Mouse (Mus musculus) embryonic facial prominence, embryonic 14.5 days (tissue): ENCODE results near the gene Ranbp6. TPM values are rescaled to one million over a fixed set of nuclear protein-coding genes. Genes with fewer than 3 reads are reported as not detected.

Experiments
- ATAC-seq: fragments of 200-750 bp; cut with Nextera tagmentation; 2 replicates; pipeline ENCODE4 v1.8.0; 2017; ENCODE audit warnings: low read depth, moderate number of reproducible peaks, moderate TSS enrichment
- DNase-seq: peaks from one replicate; pipeline ENCODE4 v3.0.0-alpha.2; 2015; ENCODE audit warnings: low spot score
- H3K27ac ChIP-seq: fragments of 300-500 bp; sonication (generic); replicated peaks from 2 replicates; pipeline ENCODE4 v1.5.1; 2014; ENCODE audit warnings: low read depth, mild to moderate bottlenecking, low read length, moderate library complexity
- H3K27me3 ChIP-seq: fragments of 300-500 bp; sonication (generic); replicated peaks from 2 replicates; pipeline ENCODE4 v1.6.1; 2014; ENCODE audit warnings: low read length; ENCODE audit not compliant: control insufficient read depth, insufficient read depth
- H3K36me3 ChIP-seq: fragments of 300-500 bp; sonication (generic); 2 replicates; pipeline ENCODE4 v1.6.1; 2014; ENCODE audit warnings: low read length, mixed read lengths; ENCODE audit not compliant: control insufficient read depth, insufficient read depth
- H3K4me1 ChIP-seq: fragments of 300-500 bp; sonication (generic); 2 replicates; pipeline ENCODE4 v1.6.1; 2014; ENCODE audit warnings: antibody characterized with exemption, low read length; ENCODE audit not compliant: control insufficient read depth, insufficient read depth
- H3K4me2 ChIP-seq: fragments of 300-500 bp; sonication (generic); 2 replicates; pipeline ENCODE4 v1.6.1; 2014; ENCODE audit warnings: low read depth, mild to moderate bottlenecking, low read length, moderate library complexity, mixed read lengths
- H3K4me3 ChIP-seq: fragments of 300-500 bp; sonication (generic); 2 replicates; pipeline ENCODE4 v1.5.1; 2014; ENCODE audit warnings: low read depth, mild to moderate bottlenecking, low read length
- H3K9ac ChIP-seq: fragments of 300-500 bp; sonication (generic); 2 replicates; pipeline ENCODE4 v1.6.1; 2014; ENCODE audit warnings: low read depth, mild to moderate bottlenecking, low read length, moderate library complexity, mixed read lengths
- H3K9me3 ChIP-seq: fragments of 300-500 bp; sonication (generic); 2 replicates; pipeline ENCODE4 v1.6.1; 2016; ENCODE audit warnings: low read length; ENCODE audit not compliant: control insufficient read depth
- WGBS: fragments of 180-500 bp; shearing (Covaris S2); extraction: QIAGEN DNeasy Blood & Tissue Kit; methylation state at CpG from one replicate; pipeline ENCODE4 v1.1.7; 2014; 5-methylcytosine and 5-hydroxymethylcytosine counted together
- polyA plus RNA-seq: library from polyadenylated mRNA; unstranded; fragments of >200 nt; fragmentation: Nextera tagmentation; extraction: Ambion mirVana; gene quantifications from 2 replicates; pipeline ENCODE4 v1.2.1, GENCODE M21; 2014

Gene Ranbp6
- 19.5 and 23.2 TPM in 2 replicates for polyA plus RNA-seq

DNA sequence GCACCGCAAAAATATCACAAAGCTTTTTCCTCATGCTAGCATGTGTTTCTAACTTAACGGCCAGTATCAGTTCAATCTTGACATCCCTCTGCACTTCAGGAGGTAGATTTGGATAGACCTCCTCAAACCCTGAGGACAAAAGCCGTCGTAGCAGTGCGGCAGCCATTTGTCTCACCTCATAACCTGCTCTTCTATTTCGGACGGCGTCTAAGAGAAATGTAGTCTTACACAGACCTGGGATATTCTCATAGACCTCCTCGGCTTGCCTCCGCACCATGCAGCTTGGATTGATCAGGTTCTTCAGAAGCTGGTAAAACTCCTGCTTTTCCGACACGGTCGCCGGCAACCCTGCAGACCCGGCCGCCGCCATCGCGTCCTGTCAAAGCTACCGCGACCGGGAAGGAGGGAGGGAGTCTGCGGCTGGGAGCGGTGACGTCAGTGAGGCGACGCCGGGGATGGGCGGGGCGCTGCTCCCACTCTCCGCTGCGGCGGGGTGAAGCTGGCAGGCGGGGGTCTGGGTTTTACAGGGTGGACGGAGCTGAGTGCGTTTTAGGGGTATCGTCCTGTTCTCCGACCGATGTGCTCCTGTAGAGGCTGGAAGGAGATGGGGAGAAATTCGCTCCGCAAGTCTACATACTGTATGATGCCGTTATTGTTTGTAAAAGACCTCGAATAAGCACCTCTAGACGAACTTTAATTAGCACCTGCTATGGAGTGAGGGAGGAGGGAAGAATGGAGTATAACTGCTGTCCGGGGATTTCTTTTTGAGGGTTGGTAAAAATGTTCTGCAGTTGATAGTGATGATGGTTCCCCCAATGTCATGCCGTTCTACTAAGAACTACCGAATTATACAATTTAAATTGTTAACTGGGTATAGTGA lies at the start of gene Ranbp6:
Gene Ranbp6 (minus strand): TSS at position 394 of the 880 bp plus-strand sequence.
- Histone ChIP-seq H3K4me1 (peaks cover 8% of the 10 kb centered on the region), H3K27ac (no peak within 1 kb of the TSS; the same call in 1 of the 2 replicates), H3K36me3 (peaks cover 25% of the 10 kb centered on the region), H3K4me3 (peak within 1 kb of the TSS; percentile 69), H3K4me2 (peak within 1 kb of the TSS; percentile 68), H3K27me3 (no peaks in the 10 kb centered on the region), H3K9me3 (no peaks in the 10 kb centered on the region), H3K9ac (peak within 1 kb of the TSS; percentile 77)
- WGBS, result under 1% methylated on average over 45 of the region's 47 CpGs
- peak; percentile 93 for DNase-seq
- peak; percentile 97 for ATAC-seq

- H3K4me2 ChIP-seq, result no peak overlapping the region
- H3K4me1 ChIP-seq, result no peaks in the 10 kb centered on the region
- no peaks in the 10 kb centered on the region for H3K27me3 ChIP-seq
- ATAC-seq, result no peak
- no peak overlapping the region for H3K4me3 ChIP-seq
- H3K36me3 ChIP-seq, result no peaks in the 10 kb centered on the region
- H3K9ac ChIP-seq, result no peak overlapping the region
- no peaks in the 10 kb centered on the region for H3K9me3 ChIP-seq
- H3K27ac ChIP-seq, result no peak overlapping the region
- WGBS, result 90% methylated on average over 4 of the region's 4 CpGs
- no peak for DNase-seq
These were observed 48.0 kb upstream of the Ranbp6 start for GRCm38 (mm10) chr19:29860816-29861215.

- H3K4me2 ChIP-seq, result no peak overlapping the region
- H3K27me3 ChIP-seq, result no peaks in the 10 kb centered on the region
- no peaks in the 10 kb centered on the region for H3K4me1 ChIP-seq
- no peak overlapping the region for H3K27ac ChIP-seq
- no peaks in the 10 kb centered on the region for H3K36me3 ChIP-seq
- no peaks in the 10 kb centered on the region for H3K9me3 ChIP-seq
- no peak for DNase-seq
- H3K4me3 ChIP-seq, result no peak overlapping the region
- 80% methylated on average over 5 of the region's 5 CpGs for WGBS
- no peak for ATAC-seq
- H3K9ac ChIP-seq, result no peak overlapping the region
These were observed 44.5 kb upstream of the Ranbp6 start for GRCm38 (mm10) chr19:29857267-29857666.

DNA sequence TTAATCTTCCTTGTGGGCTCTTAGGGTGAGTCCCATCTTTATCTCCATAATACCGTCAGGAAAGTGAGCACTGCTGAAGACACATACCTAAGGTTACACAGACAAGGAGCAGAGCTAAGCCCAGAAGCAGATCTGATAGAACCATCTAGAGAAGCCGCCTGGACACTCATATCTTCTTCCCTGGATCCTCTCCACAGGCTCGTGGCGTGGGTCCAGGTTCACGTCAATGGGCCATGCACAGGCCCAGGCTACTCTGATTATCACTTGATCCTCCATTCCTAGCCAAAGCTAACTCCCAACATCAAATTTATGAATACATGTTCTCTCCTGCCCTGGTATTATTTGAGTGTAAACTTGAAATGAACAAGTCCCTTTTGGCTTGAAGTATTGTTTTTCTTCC lies 40.9 kb upstream of the Ranbp6 start:
- no peak for ATAC-seq
- H3K4me2 ChIP-seq, result no peak overlapping the region
- WGBS, result 91% methylated on average over 5 of the region's 5 CpGs

DNA sequence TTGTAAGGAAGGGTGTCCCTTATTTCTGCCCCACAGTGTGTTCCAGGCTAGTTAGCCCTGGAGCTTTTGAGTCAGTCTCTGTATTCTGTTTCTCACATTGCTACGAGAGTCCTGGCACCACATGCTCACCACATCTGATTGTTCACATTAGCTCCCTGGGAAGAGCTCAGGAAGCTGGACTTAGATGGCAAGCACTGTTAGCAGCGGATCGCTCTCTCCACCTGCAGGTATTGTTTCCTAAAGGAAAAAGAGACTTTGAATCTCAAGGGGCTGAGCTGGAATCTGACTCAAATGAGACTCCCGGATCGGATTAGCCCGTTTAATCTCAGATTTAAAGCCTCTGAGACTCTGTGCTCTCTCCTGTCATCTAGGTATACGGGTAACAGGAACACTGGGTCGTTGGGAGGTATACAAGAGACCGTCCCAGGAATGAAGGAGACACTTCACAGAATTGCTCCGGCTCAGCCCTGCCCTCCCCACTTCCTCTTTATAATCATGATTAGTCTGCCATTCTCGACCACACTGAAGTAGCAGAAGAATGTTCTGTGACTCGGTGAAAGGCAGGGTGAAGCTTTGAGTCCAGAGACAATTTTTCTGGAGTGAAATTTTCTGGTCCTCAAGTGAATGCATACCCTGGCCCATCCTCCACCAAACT lies 38.4 kb upstream of the Ranbp6 start:
- Histone ChIP-seq H3K27ac (no peak overlapping the region), H3K4me3 (no peak overlapping the region), H3K9me3 (no peaks in the 10 kb centered on the region), H3K9ac (no peak overlapping the region), H3K4me1 (peaks cover 5% of the 10 kb centered on the region; the same call in 1 of the 2 replicates), H3K27me3 (no peaks in the 10 kb centered on the region), H3K36me3 (no peaks in the 10 kb centered on the region), H3K4me2 (no peak overlapping the region)
- DNase-seq (peak; percentile 59), ATAC-seq (peak; percentile 80)
- WGBS, result 41% methylated on average over 12 of the region's 12 CpGs

More for the DNA sequence above, 40.9 kb upstream of the Ranbp6 start:
- Histone ChIP-seq H3K4me3 (no peak overlapping the region), H3K27me3 (no peaks in the 10 kb centered on the region), H3K9ac (no peak overlapping the region), H3K4me1 (peaks cover 5% of the 10 kb centered on the region; the same call in 1 of the 2 replicates), H3K36me3 (no peaks in the 10 kb centered on the region), H3K27ac (no peak overlapping the region), H3K9me3 (no peaks in the 10 kb centered on the region)
- DNase-seq, result no peak

GRCm38 (mm10) chr19:29849924-29850551 lies 37.3 kb upstream of the Ranbp6 start:
- 82% methylated on average over 11 of the region's 11 CpGs for WGBS
- no peak overlapping the region for H3K4me3 ChIP-seq
- H3K4me1 ChIP-seq, result peaks cover 7% of the 10 kb centered on the region; the same call in 1 of the 2 replicates
- H3K27ac ChIP-seq, result no peak overlapping the region
- DNase-seq (no peak), ATAC-seq (no peak)
- H3K27me3 ChIP-seq, result no peaks in the 10 kb centered on the region
- no peaks in the 10 kb centered on the region for H3K9me3 ChIP-seq
- H3K4me2 ChIP-seq, result no peak overlapping the region
- H3K9ac ChIP-seq, result no peak overlapping the region
- H3K36me3 ChIP-seq, result no peaks in the 10 kb centered on the region

- ATAC-seq, result peak; percentile 30; the same call in 1 of the 2 replicates
- Histone ChIP-seq H3K9me3 (no peaks in the 10 kb centered on the region), H3K4me1 (peaks cover 18% of the 10 kb centered on the region), H3K36me3 (no peaks in the 10 kb centered on the region), H3K9ac (no peak overlapping the region), H3K27me3 (no peaks in the 10 kb centered on the region), H3K4me2 (peak overlapping the region; percentile 5; the same call in 1 of the 2 replicates), H3K27ac (peak overlapping the region; percentile 47), H3K4me3 (no peak overlapping the region)
- peak; percentile 65 for DNase-seq
- 41% methylated on average over 12 of the region's 12 CpGs for WGBS
These were observed 31.4 kb upstream of the Ranbp6 start for GRCm38 (mm10) chr19:29844036-29844661.

DNA sequence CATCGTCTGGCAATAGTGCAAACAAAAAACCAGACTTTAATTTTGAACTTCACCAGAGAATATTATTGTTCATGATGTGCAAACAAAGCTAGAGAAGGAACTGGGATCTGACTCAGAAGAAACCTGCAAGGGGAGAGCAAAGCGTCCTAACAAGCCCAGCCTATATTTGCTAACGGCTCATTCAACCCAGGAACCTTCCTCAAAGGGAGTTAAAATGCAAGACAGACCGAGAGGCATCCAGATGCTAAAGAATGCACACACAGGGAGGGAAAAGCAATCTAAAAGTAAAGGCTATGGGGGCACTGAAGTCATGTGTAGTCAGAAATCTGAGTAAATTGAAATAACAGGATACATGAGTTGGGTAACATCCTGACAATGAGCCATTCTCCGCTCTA lies 30.9 kb upstream of the Ranbp6 start:
- Histone ChIP-seq H3K4me2 (peak overlapping the region; percentile 5; the same call in 1 of the 2 replicates), H3K27me3 (no peaks in the 10 kb centered on the region), H3K9me3 (no peaks in the 10 kb centered on the region), H3K9ac (no peak overlapping the region), H3K36me3 (no peaks in the 10 kb centered on the region), H3K27ac (peak overlapping the region; percentile 47), H3K4me3 (no peak overlapping the region), H3K4me1 (peaks cover 18% of the 10 kb centered on the region)
- WGBS, result 25% methylated on average over 5 of the region's 5 CpGs
- peak; percentile 55 for ATAC-seq
- DNase-seq, result peak; percentile 88
